Mouse (Mus musculus): Measurements from ENCODE around the gene Slc1a2.

DNA sequence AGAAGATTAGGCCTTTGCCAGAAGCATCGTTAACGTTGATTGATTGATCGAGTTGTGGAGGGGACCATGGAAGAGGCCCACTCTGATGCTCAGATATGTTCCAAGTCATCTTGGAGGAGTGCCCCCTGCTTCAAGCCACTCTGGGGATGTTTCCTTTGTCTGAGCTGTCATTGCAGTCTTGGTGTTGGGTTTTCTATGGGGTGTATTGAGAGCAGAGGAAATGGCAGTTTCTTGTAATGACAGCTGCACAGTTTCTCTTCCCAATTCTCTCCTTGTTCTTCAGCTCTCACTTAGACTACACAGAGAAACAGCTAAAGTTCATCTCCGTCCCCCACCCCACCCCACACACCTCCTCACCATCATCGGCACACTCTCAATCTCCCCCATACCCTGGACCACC lies 78.0 kb downstream of the Slc1a2 start:
- no peak for TF ChIP-seq CTCF (IDR thresholded peaks at IDR 0.05; ENCODE audit: low read depth, low read length)
- no peak for TF ChIP-seq POLR2A (IDR thresholded peaks at IDR 0.05; ENCODE audit: extremely low read depth, insufficient read depth, low read length)

Measured in liver, adult 2 months (tissue).